8 mouse cellular contexts compared by ENCODE assay signal in the genomic region with DNA sequence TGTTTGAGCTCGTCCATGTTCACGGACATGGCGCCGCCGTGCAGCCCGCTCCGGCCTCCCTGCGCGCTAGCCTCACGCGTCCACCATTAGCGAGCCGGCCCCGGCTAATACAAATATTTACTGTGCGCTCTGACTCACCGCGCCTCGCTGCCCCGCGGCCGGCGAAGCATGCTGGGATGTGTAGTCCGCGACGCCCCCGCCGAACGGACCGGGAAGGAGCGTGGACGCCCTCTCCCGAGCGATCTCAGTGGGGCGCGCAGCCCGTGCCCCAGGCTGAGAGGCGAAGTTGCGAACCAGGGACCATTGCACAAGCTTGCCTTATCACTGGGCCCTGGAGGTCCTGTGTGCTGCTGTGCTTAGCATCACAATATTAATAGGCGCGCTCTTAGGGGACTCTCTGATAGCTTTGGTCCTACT. TPM values are rescaled to one million over a fixed set of nuclear protein-coding genes. Genes with fewer than 3 reads are reported as not detected.
DNase-seq lines count a peak whose midpoint lies in the region; ATAC-seq and TF ChIP-seq lines count a peak whose summit lies in the region.

No protein-coding gene starts in this region.

- peak; percentile 60 for ATAC-seq in Patski
- ATAC-seq in hindbrain, embryonic 12.5 days (ENCODE audit: low FRiP score) = peak; percentile 73

- peak overlapping the region; percentile 87 for H3K4me2 ChIP-seq in hindbrain, embryonic 12.5 days (replicated peaks)

- H3K4me3 ChIP-seq in hindbrain, embryonic 12.5 days = peak overlapping the region; percentile 87

- in situ Hi-C loops in Patski (cut with MboI; ENCODE audit: low pct_unique_long_range_greater_than_20kb) = no loop called here

- WGBS in hindbrain, embryonic 12.5 days = under 1% methylated on average over 40 of the region's 40 CpGs

- H3K9ac ChIP-seq in hindbrain, embryonic 12.5 days = peak overlapping the region; percentile 75

- peaks cover 36% of the 10 kb centered on the region for H3K4me1 ChIP-seq in hindbrain, embryonic 12.5 days

- peak overlapping the region; percentile 97 for H3K27ac ChIP-seq in hindbrain, embryonic 12.5 days

- CTCF ChIA-PET in Patski (lab: Charles Lee) = interaction anchor here (3.6 kb wide), 1 partner anchor 34 kb away, joined by 18 read pairs; no protein-coding TSS in a partner anchor

- DNase-seq in Patski (ENCODE audit: low read depth, low spot score) = no peak
- peak; percentile 93 to 95 for DNase-seq in cerebellum, postnatal 10 days
- DNase-seq in frontal cortex, postnatal 10 days (ENCODE audit: low spot score in 2 of 2) = peak; percentile 83 to 89
- peak; percentile 82 to 83 for DNase-seq in layer of hippocampus, postnatal 25 days (ENCODE audit: extremely low spot score in 1 of 2, low spot score in 1 of 2)
- DNase-seq in lung, postnatal 14 days = peak; percentile 91
- peak; percentile 92 for DNase-seq in ovary, postnatal 36 days (ENCODE audit: low spot score)
- DNase-seq in thymus, postnatal 14 days = peak; percentile 90

- TF ChIP-seq CTCF in Patski (IDR thresholded peaks at IDR 0.05) = no peak

- H3K36me3 ChIP-seq in hindbrain, embryonic 12.5 days = peaks cover 17% of the 10 kb centered on the region

- H3K9me3 ChIP-seq in hindbrain, embryonic 12.5 days (replicated peaks) = no peaks in the 10 kb centered on the region

- no peaks in the 10 kb centered on the region for H3K27me3 ChIP-seq in Patski
- no peaks in the 10 kb centered on the region for H3K27me3 ChIP-seq in hindbrain, embryonic 12.5 days

- POLR2A ChIA-PET in Patski (lab: Charles Lee) = interaction anchor here (0.6 to 1.9 kb wide), 7 partner anchors 12 to 89 kb away, joined by 3 to 8 read pairs (median 3); no protein-coding TSS in a partner anchor

RNA-seq across cellular contexts. Expression of gene Ubald1, which starts 0.4 kb away (rescaled TPM):
- polyA plus RNA-seq in Patski (2021) = 30.2 TPM
- 38.8 and 40.6 TPM in 2 replicates for polyA plus RNA-seq in hindbrain, embryonic 12.5 days (2016; fragmentation: Nextera tagmentation; extraction: Ambion mirVana)
- 100 to 1,000 TPM in 1 of 2 experiments, 10 to 100 TPM in 1; 93.5 to 103 TPM for total RNA-seq in layer of hippocampus, postnatal 25 days (2021)

RNA-seq across cellular contexts. Expression of gene Mgrn1, which starts 6.3 kb away (rescaled TPM):
- 121 TPM for polyA plus RNA-seq in Patski (2021)
- 91.1 and 94.0 TPM in 2 replicates for polyA plus RNA-seq in hindbrain, embryonic 12.5 days (2016; fragmentation: Nextera tagmentation; extraction: Ambion mirVana)
- total RNA-seq in layer of hippocampus, postnatal 25 days (2021) = 100 to 1,000 TPM; 219 to 221 TPM

RNA-seq across cellular contexts. Expression of gene 4930562C15Rik, which starts 44.5 kb away (rescaled TPM):
- polyA plus RNA-seq in Patski (2021) = 0.89 TPM
- polyA plus RNA-seq in hindbrain, embryonic 12.5 days (2016; fragmentation: Nextera tagmentation; extraction: Ambion mirVana) = 0.53 and 0.63 TPM in 2 replicates
- total RNA-seq in layer of hippocampus, postnatal 25 days (2021) = not detected

RNA-seq across cellular contexts. Expression of gene Nudt16l1, which starts 58.8 kb away (rescaled TPM):
- 57.9 TPM for polyA plus RNA-seq in Patski (2021)
- 121 and 134 TPM in 2 replicates for polyA plus RNA-seq in hindbrain, embryonic 12.5 days (2016; fragmentation: Nextera tagmentation; extraction: Ambion mirVana)
- 10 to 100 TPM; 68.8 to 78.4 TPM for total RNA-seq in layer of hippocampus, postnatal 25 days (2021)
